ENCODE assay signal across 8 mouse cellular contexts in the genomic region with DNA sequence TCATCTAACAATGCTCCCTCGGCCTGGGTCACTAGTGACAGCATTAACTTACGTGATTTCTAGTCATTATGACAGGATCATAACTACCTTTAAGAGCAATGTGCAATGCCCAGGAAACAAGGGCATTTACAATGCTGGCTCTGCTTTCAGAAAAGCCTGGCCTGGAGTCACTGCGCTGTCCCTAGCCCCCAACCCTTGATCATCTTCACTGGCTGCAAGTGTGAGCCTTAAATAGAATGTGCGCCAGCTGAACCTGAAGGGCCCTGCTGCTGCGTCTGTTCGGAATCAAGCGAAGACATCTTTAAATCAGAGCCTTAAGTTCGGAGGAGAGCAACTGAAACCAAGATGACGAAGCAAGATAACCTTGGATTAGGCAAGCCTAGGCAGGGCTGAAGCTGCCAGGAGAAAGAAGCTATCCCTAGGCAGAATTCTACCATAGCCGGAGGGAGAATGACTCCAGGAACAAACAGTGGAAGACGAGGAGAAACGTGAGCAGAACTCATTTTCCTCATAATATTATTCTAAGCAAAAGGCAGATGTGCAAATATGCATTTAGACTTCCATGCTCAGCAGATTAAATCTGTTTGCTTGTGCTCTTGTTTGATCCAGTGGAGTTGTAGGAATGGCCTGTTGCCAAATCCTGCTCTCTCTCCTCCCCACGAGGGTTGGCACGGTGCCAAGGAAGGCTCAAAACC. TPM values are rescaled to one million over a fixed set of nuclear protein-coding genes. Genes with fewer than 3 reads are reported as not detected.
DNase-seq lines count a peak whose midpoint lies in the region; ATAC-seq and TF ChIP-seq lines count a peak whose summit lies in the region.

No protein-coding gene starts in this region.

- peak overlapping the region; percentile 29; the same call in 1 of the 2 replicates for H3K27ac ChIP-seq in intestine, embryonic 14.5 days (ENCODE audit: low read depth)
- no peak overlapping the region for H3K27ac ChIP-seq in intestine, postnatal 0 days (ENCODE audit: low read depth, low read length)
- peak overlapping the region; percentile 32; the same call in 1 of the 2 replicates for H3K27ac ChIP-seq in heart, embryonic 11.5 days (ENCODE audit: low read depth, low read length)
- H3K27ac ChIP-seq in kidney, postnatal 0 days = 0 out of 2 replicates have a peak overlapping the region, but pooled peaks have one; percentile 19

- no peak for ATAC-seq in intestine, embryonic 14.5 days (replicated peaks; ENCODE audit: low FRiP score, low TSS enrichment, low read depth)
- ATAC-seq in intestine, postnatal 0 days = no peak
- ATAC-seq in heart, embryonic 11.5 days (replicated peaks; ENCODE audit: insufficient number of reproducible peaks, low FRiP score, low TSS enrichment) = no peak
- ATAC-seq in kidney, postnatal 0 days (replicated peaks; ENCODE audit: low FRiP score, low read depth) = peak; percentile 29
- ATAC-seq in megakaryocyte-erythroid progenitor cell, adult 5-6 weeks (replicated peaks; ENCODE audit: low FRiP score, low TSS enrichment, poor library complexity, severe bottlenecking) = no peak

- no peak overlapping the region for H3K4me3 ChIP-seq in intestine, embryonic 14.5 days (ENCODE audit: low read depth, low read length)
- H3K4me3 ChIP-seq in intestine, postnatal 0 days (ENCODE audit: low read depth, low read length) = no peak overlapping the region
- H3K4me3 ChIP-seq in heart, embryonic 11.5 days (ENCODE audit: low read depth, low read length) = no peak overlapping the region
- no peak overlapping the region for H3K4me3 ChIP-seq in kidney, postnatal 0 days (replicated peaks; ENCODE audit: low read depth, low read length)
- H3K4me3 ChIP-seq in lung, adult 2 months (replicated peaks; ENCODE audit: extremely low read depth, low read depth, low read length) = no peak overlapping the region

- peaks cover 19% of the 10 kb centered on the region for H3K4me1 ChIP-seq in intestine, embryonic 14.5 days (replicated peaks; ENCODE audit: control insufficient read depth, insufficient read depth, low read length)
- 0 out of 2 replicates have a peak, but pooled peaks cover 2% of the 10 kb centered on the region for H3K4me1 ChIP-seq in intestine, postnatal 0 days (replicated peaks; ENCODE audit: control insufficient read depth, insufficient read depth, low read length)
- H3K4me1 ChIP-seq in heart, embryonic 11.5 days (ENCODE audit: control insufficient read depth, insufficient read depth, low read length) = peaks cover 12% of the 10 kb centered on the region
- H3K4me1 ChIP-seq in kidney, postnatal 0 days (replicated peaks; ENCODE audit: insufficient read depth, low read length) = no peaks in the 10 kb centered on the region
- peaks cover 12% of the 10 kb centered on the region for H3K4me1 ChIP-seq in lung, adult 2 months (ENCODE audit: control insufficient read depth, insufficient read depth, low read length)

- H3K36me3 ChIP-seq in intestine, embryonic 14.5 days (ENCODE audit: control insufficient read depth, insufficient read depth, low read length) = no peaks in the 10 kb centered on the region
- no peaks in the 10 kb centered on the region for H3K36me3 ChIP-seq in intestine, postnatal 0 days (ENCODE audit: control insufficient read depth, insufficient read depth)
- 0 out of 2 replicates have a peak, but pooled peaks cover 4% of the 10 kb centered on the region for H3K36me3 ChIP-seq in heart, embryonic 11.5 days (ENCODE audit: control insufficient read depth, insufficient read depth, low read length)
- no peaks in the 10 kb centered on the region for H3K36me3 ChIP-seq in kidney, postnatal 0 days (ENCODE audit: insufficient read depth, low read length)

- no peaks in the 10 kb centered on the region for H3K27me3 ChIP-seq in intestine, embryonic 14.5 days (replicated peaks; ENCODE audit: control insufficient read depth, insufficient read depth, low read length)
- H3K27me3 ChIP-seq in intestine, postnatal 0 days (replicated peaks; ENCODE audit: control insufficient read depth, insufficient read depth, low read length) = no peaks in the 10 kb centered on the region
- no peaks in the 10 kb centered on the region for H3K27me3 ChIP-seq in heart, embryonic 11.5 days (ENCODE audit: control insufficient read depth, insufficient read depth, low read length)
- no peaks in the 10 kb centered on the region for H3K27me3 ChIP-seq in kidney, postnatal 0 days (ENCODE audit: insufficient read depth, low read length)

- no peak overlapping the region for H3K9ac ChIP-seq in intestine, embryonic 14.5 days (ENCODE audit: low read length)
- no peak overlapping the region for H3K9ac ChIP-seq in intestine, postnatal 0 days (ENCODE audit: low read depth, low read length)
- no peak overlapping the region for H3K9ac ChIP-seq in heart, embryonic 11.5 days (ENCODE audit: low read depth, low read length)
- H3K9ac ChIP-seq in kidney, postnatal 0 days (ENCODE audit: low read depth, low read length) = no peak overlapping the region

- TF ChIP-seq CTCF in intestine, postnatal 0 days (IDR thresholded peaks at IDR 0.05; ENCODE audit: low read depth) = no peak
- TF ChIP-seq CTCF in kidney, postnatal 0 days (IDR thresholded peaks at IDR 0.05; ENCODE audit: low read depth) = no peak
- no peak for TF ChIP-seq CTCF in lung, adult 2 months (IDR thresholded peaks at IDR 0.05; ENCODE audit: insufficient read depth, low read length)

- TF ChIP-seq POLR2A in lung, adult 2 months (IDR thresholded peaks at IDR 0.05; ENCODE audit: borderline replicate concordance, extremely low read depth, low read depth, low read length) = no peak

- peak overlapping the region; percentile 23; the same call in 1 of the 2 replicates for H3K4me2 ChIP-seq in intestine, embryonic 14.5 days (ENCODE audit: low read length)
- no peak overlapping the region for H3K4me2 ChIP-seq in intestine, postnatal 0 days (replicated peaks; ENCODE audit: low read depth)
- H3K4me2 ChIP-seq in heart, embryonic 11.5 days = no peak overlapping the region
- no peak overlapping the region for H3K4me2 ChIP-seq in kidney, postnatal 0 days (ENCODE audit: low read length)

- no peaks in the 10 kb centered on the region for H3K9me3 ChIP-seq in intestine, embryonic 14.5 days (ENCODE audit: control insufficient read depth, low read length)
- H3K9me3 ChIP-seq in intestine, postnatal 0 days (ENCODE audit: control insufficient read depth) = no peaks in the 10 kb centered on the region
- H3K9me3 ChIP-seq in heart, embryonic 11.5 days (replicated peaks; ENCODE audit: control insufficient read depth, low read length) = no peaks in the 10 kb centered on the region
- no peaks in the 10 kb centered on the region for H3K9me3 ChIP-seq in kidney, postnatal 0 days (replicated peaks; ENCODE audit: low read length)

- peak; percentile 65 for DNase-seq in intestine, embryonic 14.5 days (ENCODE audit: low spot score)
- peak; percentile 3 for DNase-seq in cerebellum, adult 9-11 months
- peak; percentile 57 for DNase-seq in kidney, postnatal 0 days (ENCODE audit: low spot score)
- DNase-seq in lung, adult 2 months = peak; percentile 29
- DNase-seq in right cerebral cortex, postnatal 14 days = peak; percentile 67

- 60% methylated on average over 14 of the region's 14 CpGs for WGBS in intestine, embryonic 14.5 days
- 53% methylated on average over 14 of the region's 14 CpGs for WGBS in intestine, postnatal 0 days
- 49% methylated on average over 14 of the region's 14 CpGs for WGBS in heart, embryonic 11.5 days (ENCODE audit: insufficient replicate concordance)
- WGBS in kidney, postnatal 0 days = 60% methylated on average over 14 of the region's 14 CpGs
- WGBS in lung, adult 2 months = 53% methylated on average over 14 of the region's 14 CpGs

RNA-seq across cellular contexts. Expression of a gene that starts 52.7 kb away (rescaled TPM):
- polyA plus RNA-seq in intestine, embryonic 14.5 days (2014; fragmentation: Nextera tagmentation; extraction: Ambion mirVana) = 9.8 and 15.1 TPM in 2 replicates
- 3.1 and 3.2 TPM in 2 replicates for polyA plus RNA-seq in intestine, postnatal 0 days (2015; fragmentation: Nextera tagmentation; extraction: Ambion mirVana)
- 19.7 and 19.8 TPM in 2 replicates for polyA plus RNA-seq in heart, embryonic 11.5 days (2014; fragmentation: Nextera tagmentation; extraction: Ambion mirVana)
- 4.2 and 5.4 TPM in 2 replicates for polyA plus RNA-seq in kidney, postnatal 0 days (2015; fragmentation: Nextera tagmentation; extraction: Ambion mirVana)
- 9.4 and 21.5 TPM in 2 replicates for polyA plus RNA-seq in lung, adult 2 months (2012; rRNA removed)
- total RNA-seq in megakaryocyte-erythroid progenitor cell, adult 5-6 weeks (2014; fragmentation: Nextera tagmentation) = 1.1 TPM in 1 of 2 replicates, not detected in the other
- 1.2 and 3.9 TPM in 2 replicates for total RNA-seq in megakaryocyte-erythroid progenitor cell, adult 5-6 weeks (2017)

Comparison
In these comparisons a context has a peak if more than half of its experiments do, and no peak if none do; other contexts are left out.
1. DNase-seq: peak in every context shown above with its lines; median percentile 67 in right cerebral cortex, postnatal 14 days; 65 in intestine, embryonic 14.5 days; 57 in kidney, postnatal 0 days; 29 in lung, adult 2 months; 3 in cerebellum, adult 9-11 months.